Mouse (Mus musculus): Measurements from ENCODE around the gene Tada2b.

GRCm38 (mm10) chr5:36519751-36520150 lies 35.7 kb upstream of the Tada2b start:
- TF ChIP-seq POLR2A (IDR thresholded peaks at IDR 0.05; ENCODE audit: insufficient read depth, low read depth, low read length) (no peak), EP300 (IDR thresholded peaks at IDR 0.05; ENCODE audit: insufficient read depth, low read depth, low read length) (no peak)
